Mouse (Mus musculus): ENCODE measurements around the gene Zscan4d.
"Not testable (repeated sequence)": the region's sequence is repeated elsewhere in the genome, so short reads cannot be mapped to it uniquely, and the experiment has no call there.

Zscan4d gene

GRCm38 (mm10) chr7:11166059-11166458 is at the start of gene Zscan4d:
Zscan4d (minus strand) TSS chr7:11166159.
- in situ Hi-C loops (cut with MboI, MseI), result not testable (repeated sequence)

DNA sequence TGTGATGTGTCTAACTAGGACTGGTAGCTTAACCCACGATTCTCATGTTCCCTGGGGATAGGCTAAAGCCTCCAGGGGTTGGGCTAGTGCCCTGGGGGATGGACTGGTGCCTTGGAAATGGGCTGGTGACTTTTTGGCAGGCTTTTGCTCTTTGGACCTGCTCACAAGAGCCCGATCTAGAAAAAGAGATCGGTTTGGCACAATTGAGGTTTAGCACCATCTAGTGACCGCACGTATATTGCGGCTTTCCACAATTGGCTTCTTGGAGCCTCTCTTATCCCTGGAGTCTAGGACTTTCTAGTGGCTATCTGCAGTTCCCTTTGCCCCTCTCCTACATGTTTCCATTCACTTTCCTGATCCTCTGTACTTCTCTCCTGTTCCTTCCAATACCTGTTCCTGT is 7.9 kb downstream of the Zscan4d start:
- in situ Hi-C loops (cut with MboI, MseI), result not testable (repeated sequence)

Measured in T-helper 17 cell (primary cell).